Mouse (Mus musculus) limb, embryonic 15.5 days (tissue): ENCODE results near the gene Nav1. TPM values are rescaled to one million over a fixed set of nuclear protein-coding genes. Genes with fewer than 3 reads are reported as not detected.

ENCODE experiments used
- ATAC-seq: fragments of 200-750 bp; cut with Nextera tagmentation; 2 replicates; pipeline ENCODE4 v1.8.0; 2017; ENCODE audit warnings: low read depth, moderate TSS enrichment; ENCODE audit not compliant: insufficient number of reproducible peaks, low FRiP score, low TSS enrichment
- H3K27ac ChIP-seq: fragments of 300-500 bp; sonication (generic); 2 replicates; pipeline ENCODE4 v1.5.1; 2015; ENCODE audit warnings: moderate library complexity, mild to moderate bottlenecking, inconsistent platforms
- H3K27me3 ChIP-seq: fragments of 300-500 bp; sonication (generic); 2 replicates; pipeline ENCODE4 v1.6.1; 2015; ENCODE audit warnings: inconsistent platforms
- H3K36me3 ChIP-seq: fragments of 300-500 bp; sonication (generic); 2 replicates; pipeline ENCODE4 v1.6.1; 2015; ENCODE audit warnings: inconsistent platforms
- H3K4me1 ChIP-seq: fragments of 300-500 bp; sonication (generic); 2 replicates; pipeline ENCODE4 v1.6.1; 2015; ENCODE audit warnings: inconsistent platforms
- H3K4me2 ChIP-seq: fragments of 300-500 bp; sonication (generic); 2 replicates; pipeline ENCODE4 v1.6.1; 2015; ENCODE audit warnings: mild to moderate bottlenecking, inconsistent platforms
- H3K4me3 ChIP-seq: fragments of 300-500 bp; sonication (generic); 2 replicates; pipeline ENCODE4 v1.5.1; 2015; ENCODE audit warnings: mild to moderate bottlenecking, inconsistent platforms
- H3K9ac ChIP-seq: fragments of 300-500 bp; sonication (generic); 2 replicates; pipeline ENCODE4 v1.6.1; 2015; ENCODE audit warnings: inconsistent platforms
- H3K9me3 ChIP-seq: fragments of 300-500 bp; sonication (generic); 2 replicates; pipeline ENCODE4 v1.6.1; 2016; ENCODE audit warnings: inconsistent platforms
- WGBS: fragments of 180-500 bp; shearing (Covaris S2); methylation state at CpG from one replicate; pipeline ENCODE4 v1.1.7; 2015; 5-methylcytosine and 5-hydroxymethylcytosine counted together
- polyA plus RNA-seq: library from polyadenylated mRNA; unstranded; fragments of >200 nt; fragmentation: Nextera tagmentation; extraction: Ambion mirVana; gene quantifications from 2 replicates; pipeline ENCODE4 v1.2.1, GENCODE M21; 2015

Gene Nav1
- polyA plus RNA-seq, 1 experiment from 2014 or later, result 10.4 TPM

DNA sequence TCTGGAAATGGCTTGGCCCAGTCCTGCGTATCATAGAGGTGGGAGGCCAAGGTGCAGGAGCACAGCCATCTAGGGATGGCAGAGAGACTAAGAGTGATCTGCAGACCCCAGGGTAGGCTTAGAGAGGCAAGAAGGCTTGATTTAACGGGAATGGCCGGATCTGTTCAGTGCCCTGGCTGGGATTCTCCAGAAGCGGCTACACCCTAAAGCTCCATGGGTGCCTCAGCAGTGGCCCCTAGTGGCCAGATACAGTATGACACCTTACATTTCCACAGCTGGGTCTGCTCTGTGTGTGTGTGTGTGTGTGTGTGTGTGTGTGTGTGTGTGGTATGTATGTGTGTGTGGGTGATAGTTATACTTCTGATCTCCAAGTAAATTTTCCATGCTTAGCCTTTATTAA lies 66.8 kb downstream of the Nav1 start:
- peak; percentile 17; the same call in 1 of the 2 replicates for ATAC-seq
- no peak overlapping the region for H3K4me3 ChIP-seq

DNA sequence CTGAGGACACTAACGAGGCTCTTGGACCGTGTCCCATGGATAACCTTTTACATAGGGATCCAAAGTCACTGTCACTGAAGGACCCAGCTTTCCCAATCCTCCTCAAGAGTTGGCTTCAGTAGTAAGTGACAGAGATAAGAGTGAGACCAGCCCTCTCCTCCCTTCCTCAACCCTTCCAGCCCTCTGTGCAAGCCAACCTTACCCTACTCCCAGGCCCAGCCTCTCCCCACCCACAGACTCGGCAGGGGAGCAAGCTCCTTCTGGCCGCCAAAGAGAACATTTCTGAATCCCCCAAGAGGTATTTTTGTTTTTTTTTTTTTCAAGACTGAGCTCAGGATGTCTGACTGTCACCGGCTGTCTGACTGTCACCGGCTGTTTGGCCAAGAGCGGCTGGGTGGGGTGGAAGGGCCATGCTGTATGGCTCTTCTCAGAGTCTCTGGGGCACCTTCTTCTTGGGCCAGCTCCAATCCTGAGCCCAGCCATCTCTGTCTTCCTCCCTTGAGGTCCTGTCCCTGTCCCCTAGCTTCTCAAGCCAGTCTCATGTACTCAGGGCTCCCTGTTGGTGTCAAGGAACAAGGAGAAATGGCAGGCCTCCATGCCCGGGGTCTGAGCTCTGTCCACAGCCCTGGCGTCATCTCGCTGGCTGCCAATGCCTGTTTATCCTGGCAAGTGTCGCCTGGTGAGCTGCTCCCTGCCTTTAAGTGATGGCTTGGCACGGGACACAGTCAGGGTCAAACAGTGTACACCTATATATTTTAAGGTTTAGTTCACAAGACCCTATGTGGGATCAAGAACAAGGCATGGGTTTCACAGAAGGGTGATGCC lies 68.4 kb downstream of the Nav1 start:
- WGBS, result 77% methylated on average over 12 of the region's 12 CpGs
- Histone ChIP-seq H3K9ac (no peak overlapping the region), H3K9me3 (no peaks in the 10 kb centered on the region), H3K4me2 (no peak overlapping the region), H3K27ac (no peak overlapping the region), H3K4me3 (no peak overlapping the region), H3K36me3 (peaks cover 8% of the 10 kb centered on the region; the same call in 1 of the 2 replicates), H3K27me3 (no peaks in the 10 kb centered on the region), H3K4me1 (peaks cover 41% of the 10 kb centered on the region)
- ATAC-seq, result no peak

More for the DNA sequence above, 66.8 kb downstream of the Nav1 start:
- no peak overlapping the region for H3K4me2 ChIP-seq
- H3K27me3 ChIP-seq, result no peaks in the 10 kb centered on the region
- H3K27ac ChIP-seq, result no peak overlapping the region
- peaks cover 6% of the 10 kb centered on the region; the same call in 1 of the 2 replicates for H3K36me3 ChIP-seq
- no peaks in the 10 kb centered on the region for H3K9me3 ChIP-seq
- no peak overlapping the region for H3K9ac ChIP-seq
- peaks cover 52% of the 10 kb centered on the region for H3K4me1 ChIP-seq
- 26% methylated on average over 4 of the region's 4 CpGs for WGBS

- peaks cover 24% of the 10 kb centered on the region; the same call in 1 of the 2 replicates for H3K4me1 ChIP-seq
- no peaks in the 10 kb centered on the region for H3K27me3 ChIP-seq
- no peak overlapping the region for H3K4me2 ChIP-seq
- no peak overlapping the region for H3K27ac ChIP-seq
- no peak overlapping the region for H3K9ac ChIP-seq
- 93% methylated on average over 7 of the region's 7 CpGs for WGBS
- H3K4me3 ChIP-seq, result no peak overlapping the region
- ATAC-seq, result no peak
- no peaks in the 10 kb centered on the region for H3K9me3 ChIP-seq
- H3K36me3 ChIP-seq, result peaks cover 8% of the 10 kb centered on the region; the same call in 1 of the 2 replicates
These were observed 70.3 kb downstream of the Nav1 start for GRCm38 (mm10) chr1:135536822-135537221.

GRCm38 (mm10) chr1:135536326-135536725 lies 70.8 kb downstream of the Nav1 start:
- peaks cover 26% of the 10 kb centered on the region; the same call in 1 of the 2 replicates for H3K4me1 ChIP-seq
- WGBS, result 51% methylated on average over 2 of the region's 2 CpGs

GRCm38 (mm10) chr1:135535256-135535655 lies 71.8 kb downstream of the Nav1 start:
- no peak overlapping the region for H3K4me3 ChIP-seq
- 0 out of 2 replicates have a peak overlapping the region, but pooled peaks have one; percentile 33 for H3K27ac ChIP-seq
- H3K9ac ChIP-seq, result no peak overlapping the region
- no peak overlapping the region for H3K4me2 ChIP-seq
- no peak for ATAC-seq
- H3K4me1 ChIP-seq, result peaks cover 28% of the 10 kb centered on the region; the same call in 1 of the 2 replicates
- no peaks in the 10 kb centered on the region for H3K27me3 ChIP-seq
- H3K9me3 ChIP-seq, result no peaks in the 10 kb centered on the region
- WGBS, result 21% methylated on average over 4 of the region's 4 CpGs
- H3K36me3 ChIP-seq, result peaks cover 8% of the 10 kb centered on the region; the same call in 1 of the 2 replicates

More at GRCm38 (mm10) chr1:135536326-135536725, 70.8 kb downstream of the Nav1 start:
- H3K9me3 ChIP-seq, result no peaks in the 10 kb centered on the region
- no peak overlapping the region for H3K4me2 ChIP-seq
- H3K36me3 ChIP-seq, result peaks cover 8% of the 10 kb centered on the region; the same call in 1 of the 2 replicates
- H3K4me3 ChIP-seq, result no peak overlapping the region
- H3K27ac ChIP-seq, result peak overlapping the region; percentile 27; the same call in 1 of the 2 replicates
- no peak overlapping the region for H3K9ac ChIP-seq
- ATAC-seq, result no peak
- H3K27me3 ChIP-seq, result no peaks in the 10 kb centered on the region

DNA sequence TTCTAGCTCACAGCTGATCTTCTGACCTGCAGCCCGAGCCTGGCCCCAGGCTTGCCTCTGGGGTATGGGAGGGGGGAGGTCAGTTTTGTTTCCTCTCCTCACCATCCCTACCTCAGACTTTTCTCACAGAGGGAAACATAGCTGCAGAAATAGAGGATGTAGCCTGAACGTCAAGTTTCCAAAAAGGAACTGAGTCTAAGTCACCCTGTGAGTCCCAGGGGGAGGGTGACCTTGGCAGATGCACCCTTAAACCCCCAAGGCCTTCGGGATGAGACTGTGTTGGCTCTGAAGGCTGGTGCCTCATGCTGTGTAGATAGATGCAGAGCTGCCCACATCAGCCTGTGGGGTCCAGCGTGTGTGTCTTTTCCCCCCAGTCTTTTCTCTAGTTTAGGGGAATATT lies 72.3 kb downstream of the Nav1 start:
- WGBS, result 55% methylated on average over 4 of the region's 4 CpGs
- no peak for ATAC-seq
- no peak overlapping the region for H3K9ac ChIP-seq

DNA sequence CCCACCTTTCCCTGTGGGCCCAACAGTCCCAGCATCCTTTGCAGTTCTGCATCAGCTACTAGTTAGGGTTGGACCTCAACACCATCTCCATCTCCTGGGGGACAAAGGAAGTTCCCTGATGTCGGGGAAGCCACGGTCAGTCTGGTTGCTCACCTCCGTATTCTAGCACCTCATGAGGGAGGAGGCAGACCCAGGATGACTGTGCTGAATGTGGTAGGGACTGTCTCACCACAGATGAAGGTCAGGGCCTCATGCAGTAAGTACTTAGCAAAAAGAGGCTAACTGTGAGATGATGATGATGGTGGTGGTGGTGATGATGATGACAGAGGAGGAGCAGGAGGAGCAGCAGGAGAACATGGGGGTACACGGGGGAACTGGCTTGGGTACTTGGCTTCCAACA lies 73.0 kb downstream of the Nav1 start:
- H3K27me3 ChIP-seq, result no peaks in the 10 kb centered on the region
- H3K4me2 ChIP-seq, result no peak overlapping the region
- H3K4me3 ChIP-seq, result no peak overlapping the region
- no peaks in the 10 kb centered on the region for H3K9me3 ChIP-seq
- no peak overlapping the region for H3K9ac ChIP-seq
- peaks cover 26% of the 10 kb centered on the region; the same call in 1 of the 2 replicates for H3K4me1 ChIP-seq
- ATAC-seq, result no peak
- no peak overlapping the region for H3K27ac ChIP-seq
- peaks cover 13% of the 10 kb centered on the region for H3K36me3 ChIP-seq
- WGBS, result 91% methylated on average over 4 of the region's 4 CpGs

More for the DNA sequence above, 72.3 kb downstream of the Nav1 start:
- Histone ChIP-seq H3K4me3 (no peak overlapping the region), H3K4me1 (peaks cover 26% of the 10 kb centered on the region; the same call in 1 of the 2 replicates), H3K27me3 (no peaks in the 10 kb centered on the region), H3K36me3 (peaks cover 8% of the 10 kb centered on the region; the same call in 1 of the 2 replicates), H3K9me3 (no peaks in the 10 kb centered on the region), H3K4me2 (no peak overlapping the region), H3K27ac (0 out of 2 replicates have a peak overlapping the region, but pooled peaks have one; percentile 33)

DNA sequence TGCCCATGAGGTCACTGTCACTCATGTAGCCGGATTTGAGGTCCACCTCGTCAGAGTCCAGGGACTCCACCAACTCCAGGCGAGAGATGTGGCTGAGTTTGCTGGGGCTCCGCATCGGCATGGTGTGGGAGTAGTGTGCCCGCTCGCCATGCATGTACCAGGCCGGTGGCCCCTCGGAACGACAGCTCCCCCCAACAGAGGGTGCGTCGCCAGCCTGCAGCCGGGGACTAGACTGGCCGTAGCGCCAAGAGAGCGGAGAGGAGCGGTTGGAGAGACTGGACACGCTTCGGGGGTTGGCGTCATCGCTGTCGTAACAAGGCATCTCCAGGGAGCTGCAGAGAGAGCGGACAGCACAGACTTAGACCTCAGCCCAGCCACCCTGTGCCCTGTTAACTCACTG lies 74.7 kb downstream of the Nav1 start:
- no peak overlapping the region for H3K4me3 ChIP-seq
- H3K27me3 ChIP-seq, result no peaks in the 10 kb centered on the region
- 89% methylated on average over 23 of the region's 23 CpGs for WGBS
- ATAC-seq, result no peak
- H3K4me1 ChIP-seq, result peaks cover 20% of the 10 kb centered on the region; the same call in 1 of the 2 replicates
- H3K4me2 ChIP-seq, result no peak overlapping the region
- peaks cover 18% of the 10 kb centered on the region for H3K36me3 ChIP-seq
- H3K9me3 ChIP-seq, result no peaks in the 10 kb centered on the region
- no peak overlapping the region for H3K9ac ChIP-seq
- no peak overlapping the region for H3K27ac ChIP-seq

- no peak overlapping the region for H3K4me3 ChIP-seq
- no peak for ATAC-seq
- H3K27ac ChIP-seq, result no peak overlapping the region
- no peaks in the 10 kb centered on the region for H3K27me3 ChIP-seq
- peaks cover 20% of the 10 kb centered on the region; the same call in 1 of the 2 replicates for H3K4me1 ChIP-seq
- H3K9ac ChIP-seq, result no peak overlapping the region
- peaks cover 17% of the 10 kb centered on the region for H3K36me3 ChIP-seq
- 89% methylated on average over 6 of the region's 6 CpGs for WGBS
- H3K4me2 ChIP-seq, result no peak overlapping the region
- H3K9me3 ChIP-seq, result no peaks in the 10 kb centered on the region
These were observed 75.1 kb downstream of the Nav1 start for GRCm38 (mm10) chr1:135531981-135532380.

DNA sequence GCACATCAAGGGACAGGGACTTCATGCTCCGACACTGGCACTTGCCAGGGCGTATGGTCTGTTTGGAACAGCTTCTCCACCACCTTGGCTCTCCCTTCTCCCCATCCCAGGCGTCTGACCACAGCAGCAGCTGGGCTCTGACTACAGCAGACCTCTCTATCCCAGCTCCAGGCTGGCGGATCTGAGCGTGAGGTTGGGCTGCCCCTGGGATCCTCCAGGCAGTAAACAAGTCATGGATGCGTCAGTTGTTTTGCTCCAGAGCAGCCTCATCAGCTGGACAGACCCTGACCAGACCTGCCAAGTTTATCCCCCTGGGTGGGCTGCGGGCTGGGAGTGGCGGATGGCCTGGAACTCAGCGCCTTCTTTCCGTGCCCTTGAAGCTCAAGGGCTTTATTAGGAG lies 76.0 kb downstream of the Nav1 start:
- peaks cover 12% of the 10 kb centered on the region for H3K36me3 ChIP-seq
- no peak overlapping the region for H3K4me2 ChIP-seq
- no peak overlapping the region for H3K27ac ChIP-seq
- no peak overlapping the region for H3K4me3 ChIP-seq
- ATAC-seq, result peak; percentile 50; the same call in 1 of the 2 replicates
- H3K4me1 ChIP-seq, result peaks cover 15% of the 10 kb centered on the region; the same call in 1 of the 2 replicates
- H3K9ac ChIP-seq, result no peak overlapping the region
- H3K9me3 ChIP-seq, result no peaks in the 10 kb centered on the region
- 46% methylated on average over 10 of the region's 10 CpGs for WGBS
- H3K27me3 ChIP-seq, result no peaks in the 10 kb centered on the region

DNA sequence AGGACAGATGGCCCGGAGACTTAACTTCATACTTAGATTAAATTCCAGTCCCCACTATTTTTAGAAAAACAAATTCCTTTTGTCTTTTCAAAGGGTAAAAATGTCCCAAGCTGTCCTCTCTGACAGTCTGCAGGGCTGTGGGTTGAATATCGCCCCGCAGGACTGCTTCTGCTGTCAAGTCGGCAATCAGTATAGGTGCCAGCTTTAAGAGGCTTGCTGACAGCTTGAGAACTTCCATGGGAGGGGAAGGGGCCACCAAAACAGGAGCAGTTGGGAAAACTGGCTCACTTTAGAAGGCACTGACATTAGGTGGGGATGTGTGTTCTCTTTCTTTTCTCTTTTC lies 82.6 kb downstream of the Nav1 start:
- no peak overlapping the region for H3K4me2 ChIP-seq
- H3K9me3 ChIP-seq, result no peaks in the 10 kb centered on the region
- no peak overlapping the region for H3K4me3 ChIP-seq
- no peak for ATAC-seq
- H3K27me3 ChIP-seq, result no peaks in the 10 kb centered on the region
- WGBS, result 51% methylated on average over 4 of the region's 4 CpGs
- H3K4me1 ChIP-seq, result peaks cover 12% of the 10 kb centered on the region
- H3K9ac ChIP-seq, result no peak overlapping the region
- no peak overlapping the region for H3K27ac ChIP-seq
- peaks cover 11% of the 10 kb centered on the region; the same call in 1 of the 2 replicates for H3K36me3 ChIP-seq
